Mouse (Mus musculus) heart, postnatal 36 days (tissue): ENCODE results near the gene St8sia1. TPM values are rescaled to one million over a fixed set of nuclear protein-coding genes. Genes with fewer than 3 reads are reported as not detected.

Experiments
- DNase-seq, 2 experiments: peaks; one replicate each; pipeline ENCODE4 v3.0.0; 2021 to 2022
- intact Hi-C: fragments of 180-260 bp; cut with DNase I; formaldehyde crosslinking; loops from one replicate; pipeline ENCODE4 v1.15.1; 2025
- total RNA-seq, 2 experiments: library from RNA; stranded (reverse); gene quantifications; 2 replicates each; pipeline ENCODE4 v1.2.3; 2021

Gene St8sia1
- total RNA-seq, 2 experiments from 2014 or later, result 0.11 to 0.39 TPM

DNA sequence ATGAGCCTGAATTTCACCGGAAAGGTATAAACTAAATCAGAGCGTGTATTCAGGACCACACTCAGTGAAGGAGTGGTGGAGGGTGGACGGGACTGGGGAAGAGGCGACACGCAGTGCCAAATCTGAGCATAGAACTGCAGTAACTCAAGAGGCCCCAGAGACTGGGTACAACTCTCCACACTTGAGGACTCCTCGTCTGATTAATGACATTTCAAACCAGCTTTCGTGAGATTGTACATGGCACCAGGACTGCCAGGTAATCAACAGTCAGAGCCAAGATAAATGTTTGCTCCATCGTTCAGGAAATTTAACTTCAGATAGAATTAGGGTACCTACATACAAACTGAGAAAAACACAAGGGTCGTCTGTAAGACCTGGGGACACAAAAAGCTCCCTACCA is 126.9 kb downstream of the St8sia1 start:
- no peak for DNase-seq
- intact Hi-C loops, result no loop called here

DNA sequence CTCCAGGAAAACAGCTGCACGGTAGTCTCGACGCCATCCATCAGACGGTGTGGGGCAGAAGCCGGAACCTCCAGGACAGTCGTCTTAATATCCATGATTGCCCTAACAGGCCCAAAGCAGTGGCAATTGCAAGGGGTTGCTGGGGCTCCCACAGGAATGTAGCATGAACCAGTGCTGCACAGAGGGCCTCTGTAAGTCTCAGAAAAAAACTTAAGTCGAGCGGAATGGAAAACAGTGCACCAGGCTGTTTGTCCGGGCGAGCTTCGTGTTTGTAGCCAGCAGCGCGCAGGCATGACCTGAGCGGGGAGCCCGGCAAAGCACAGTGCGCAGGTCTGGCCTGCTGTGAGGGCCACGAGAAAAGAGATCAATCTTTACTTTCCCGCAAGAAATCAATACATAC is 128.5 kb downstream of the St8sia1 start:
- no peak for DNase-seq
- intact Hi-C loops, result no loop called here

GRCm38 (mm10) chr6:142834911-142835310 is 129.3 kb downstream of the St8sia1 start:
- intact Hi-C loops, result no loop called here
- DNase-seq, result no peak

DNA sequence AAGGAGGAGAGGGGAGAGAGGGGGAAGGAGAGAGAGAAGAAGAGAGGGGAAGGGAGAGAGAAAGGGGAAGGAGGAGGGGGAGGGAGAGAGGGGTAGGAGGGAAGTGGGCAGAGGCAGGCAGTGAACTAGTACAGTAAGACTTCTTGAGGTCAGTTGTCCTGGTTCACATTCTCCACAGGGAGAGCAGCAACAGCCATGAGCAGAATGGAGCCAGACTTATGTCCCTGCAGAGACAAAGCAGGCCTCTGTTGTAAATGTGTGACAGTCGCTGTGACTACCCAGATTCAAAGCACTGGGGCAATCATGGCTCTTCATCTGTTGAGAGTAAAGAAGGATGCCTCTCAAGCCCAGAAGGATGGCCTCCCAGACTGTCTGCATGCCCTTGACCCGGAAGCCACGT is 132.5 kb downstream of the St8sia1 start:
- no peak for DNase-seq
- intact Hi-C loops, result no loop called here

DNA sequence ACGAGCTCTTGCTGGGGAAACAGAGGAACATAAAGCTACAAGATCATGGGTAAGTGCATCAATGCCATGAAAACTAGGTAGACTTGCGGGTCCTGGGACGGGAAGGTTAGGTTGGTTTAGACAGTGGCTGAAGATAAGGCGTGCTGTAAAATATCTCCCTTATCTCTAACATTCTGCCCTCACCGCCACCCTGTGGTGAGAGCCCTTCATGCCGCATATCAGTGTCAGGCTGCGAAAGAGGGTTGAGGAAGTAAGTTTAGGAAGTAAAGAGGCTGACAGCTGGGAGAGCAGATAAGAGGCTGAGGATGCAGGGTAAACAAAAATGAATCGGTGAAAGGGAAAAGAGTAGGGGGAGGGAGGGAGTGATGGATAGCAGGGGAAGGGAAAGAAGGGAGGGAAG is 133.0 kb downstream of the St8sia1 start:
- intact Hi-C loops, result no loop called here

DNA sequence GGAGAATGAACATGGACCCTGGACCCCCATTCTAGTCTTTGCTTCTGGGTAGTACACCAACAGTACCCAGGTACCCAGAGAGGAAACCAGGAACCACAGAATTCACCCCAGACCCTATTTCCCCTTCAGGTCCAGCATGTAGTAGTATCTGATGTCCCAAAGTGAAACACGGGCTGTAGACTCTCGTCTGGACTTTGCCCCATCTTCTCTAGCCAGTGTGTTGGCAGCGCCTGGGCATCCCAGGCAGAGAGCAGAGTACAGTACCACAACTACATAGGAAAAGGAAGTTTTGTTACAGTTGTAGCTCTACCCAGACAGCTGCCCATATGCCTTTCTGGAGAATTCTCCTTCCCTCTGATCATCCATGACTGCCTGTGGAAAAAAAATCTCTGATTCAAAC is 134.0 kb downstream of the St8sia1 start:
- intact Hi-C loops, result no loop called here
- no peak for DNase-seq

More for the DNA sequence above, 133.0 kb downstream of the St8sia1 start:
- DNase-seq, result no peak

DNA sequence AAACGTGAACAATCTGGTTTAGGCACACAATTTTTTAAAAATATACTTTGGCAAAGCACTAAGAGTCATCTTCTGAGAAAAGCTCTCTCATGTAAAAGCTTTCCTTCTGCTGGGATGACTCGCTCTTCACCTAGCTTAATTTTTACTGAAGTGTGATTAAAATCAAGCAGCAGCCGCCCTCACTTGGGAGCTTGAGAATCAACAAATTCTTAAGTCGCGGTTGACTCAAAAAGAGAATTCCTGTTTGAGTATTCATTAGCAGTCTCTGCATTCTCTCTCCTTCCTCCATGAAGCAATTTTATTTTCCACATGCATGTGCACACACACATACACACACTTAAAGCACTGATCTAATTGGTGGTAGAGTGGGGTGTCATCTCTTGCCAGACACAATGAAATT is 138.8 kb downstream of the St8sia1 start:
- intact Hi-C loops, result no loop called here
- DNase-seq, result no peak

DNA sequence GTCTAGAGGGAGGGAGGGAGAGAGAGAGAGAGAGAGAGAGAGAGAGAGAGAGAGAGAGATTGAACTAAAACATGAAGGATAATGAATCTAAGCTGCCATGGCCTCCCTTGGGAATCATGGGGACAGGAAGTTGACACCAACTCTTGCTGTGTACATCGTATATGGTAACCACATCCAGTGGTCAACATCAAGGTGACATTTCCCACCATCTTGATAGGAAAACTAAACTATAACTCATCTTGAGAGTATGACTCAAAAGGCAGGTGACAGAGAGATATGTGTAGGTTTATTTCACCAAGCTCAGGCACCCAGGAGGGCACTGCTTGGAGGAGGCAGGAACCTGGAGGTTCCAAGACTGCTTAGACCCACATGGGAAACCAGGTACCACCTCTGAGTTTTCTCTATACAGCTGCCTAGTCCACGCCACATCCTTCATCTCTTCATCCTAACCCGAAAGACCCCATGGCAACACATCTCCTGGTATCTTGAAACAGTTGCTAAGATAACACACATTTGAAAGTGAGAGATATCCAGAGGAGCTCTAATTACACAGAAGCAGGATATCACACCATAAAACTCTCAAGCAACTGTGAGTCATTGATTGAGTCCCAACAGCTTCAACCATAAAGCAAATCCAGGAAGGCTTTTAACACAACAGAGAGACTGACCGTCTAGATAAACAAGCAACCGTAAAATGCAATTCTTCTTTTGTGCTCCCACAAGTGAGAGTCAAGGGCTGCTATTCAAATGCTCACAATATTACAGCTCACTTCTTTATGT is 141.1 kb downstream of the St8sia1 start:
- intact Hi-C loops, result loop anchor here (2.0 kb wide), 1 partner anchor 26 kb away; no protein-coding TSS in a partner anchor
- no peak for DNase-seq

GRCm38 (mm10) chr6:142818306-142818705 is 145.9 kb downstream of the St8sia1 start:
- intact Hi-C loops, result no loop called here
- DNase-seq, result no peak

DNA sequence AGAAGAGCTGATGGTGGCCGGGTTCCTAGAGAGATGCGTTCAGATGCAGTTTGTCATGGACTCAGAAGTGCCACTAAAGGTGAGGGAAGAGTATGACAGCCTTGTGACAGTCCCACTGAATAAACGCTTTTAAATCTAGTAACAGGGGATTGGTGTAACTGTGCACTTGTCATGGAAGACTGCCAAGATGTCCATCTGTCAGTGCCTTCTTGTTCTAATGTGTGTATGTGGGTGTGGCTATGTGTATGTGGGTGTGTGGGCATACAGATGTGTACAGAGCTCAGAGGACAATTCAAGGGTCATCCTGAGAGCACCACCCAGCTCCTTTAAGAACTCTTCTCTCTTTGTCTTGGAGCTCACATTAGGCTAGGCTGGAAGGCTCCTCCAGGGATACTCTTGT is 148.7 kb downstream of the St8sia1 start:
- no peak for DNase-seq
- intact Hi-C loops, result no loop called here

GRCm38 (mm10) chr6:142814495-142814921 is 149.7 kb downstream of the St8sia1 start:
- intact Hi-C loops, result loop anchor here (1.0 kb wide), 2 partner anchors 35 to 151 kb away; no protein-coding TSS in a partner anchor
- peak; percentile 77 to 82 for DNase-seq

GRCm38 (mm10) chr6:142814011-142814410 is 150.2 kb downstream of the St8sia1 start:
- intact Hi-C loops, result loop anchor here (1.0 kb wide), 2 partner anchors 35 to 151 kb away; no protein-coding TSS in a partner anchor
- DNase-seq, result no peak

GRCm38 (mm10) chr6:142812969-142813368 is 151.3 kb downstream of the St8sia1 start:
- intact Hi-C loops, result no loop called here
- DNase-seq, result no peak

DNA sequence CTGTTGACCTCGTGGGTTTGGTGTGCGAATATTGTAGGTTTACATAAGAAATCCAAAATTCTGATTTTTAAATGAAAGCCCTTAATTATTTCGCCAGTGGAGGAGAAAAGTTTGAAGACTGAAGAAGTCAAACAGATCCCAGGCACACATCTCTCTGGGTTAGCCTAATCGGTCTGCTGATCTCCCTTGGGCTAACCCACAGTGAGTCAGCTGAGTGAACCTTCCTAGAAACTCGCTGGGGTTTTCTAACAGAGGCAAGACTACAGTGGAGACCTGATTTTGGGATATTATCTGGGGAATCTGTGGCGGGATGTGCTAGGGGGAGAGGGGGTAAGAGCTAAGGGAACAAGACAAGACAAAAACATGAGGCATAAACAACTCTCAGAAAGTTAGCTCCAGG is 154.0 kb downstream of the St8sia1 start:
- intact Hi-C loops, result no loop called here
- no peak for DNase-seq

- no peak for DNase-seq
- intact Hi-C loops, result no loop called here
Measured at GRCm38 (mm10) chr6:142809373-142810098, 154.7 kb downstream of the St8sia1 start.

GRCm38 (mm10) chr6:142806326-142806725 is 157.9 kb downstream of the St8sia1 start:
- intact Hi-C loops, result no loop called here

DNA sequence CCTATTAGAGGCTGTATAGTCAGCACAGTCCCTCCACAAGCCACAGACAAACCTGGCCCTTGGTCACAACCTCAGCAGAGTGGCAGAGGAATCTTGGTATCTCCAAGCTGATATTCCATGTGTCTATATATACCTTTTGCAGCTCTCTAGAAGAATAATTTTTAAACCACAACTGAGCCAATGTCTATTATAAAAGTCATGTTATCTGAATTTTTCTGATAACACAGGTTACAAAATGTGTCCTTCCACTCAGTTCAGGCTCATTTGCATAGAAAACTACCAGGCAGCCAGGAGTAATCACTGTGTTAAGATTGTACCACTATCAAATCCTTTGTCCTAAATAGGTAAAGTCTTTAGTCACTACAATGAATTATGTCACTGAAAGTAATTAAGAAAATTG is 159.8 kb downstream of the St8sia1 start, which contains the start of gene Sult6b2:
TSS of gene Sult6b2 (minus strand) at position 101 of the 400 bp plus-strand sequence.
- no peak for DNase-seq
- intact Hi-C loops, result no loop called here

More at GRCm38 (mm10) chr6:142806326-142806725, 157.9 kb downstream of the St8sia1 start:
- DNase-seq, result no peak

DNA sequence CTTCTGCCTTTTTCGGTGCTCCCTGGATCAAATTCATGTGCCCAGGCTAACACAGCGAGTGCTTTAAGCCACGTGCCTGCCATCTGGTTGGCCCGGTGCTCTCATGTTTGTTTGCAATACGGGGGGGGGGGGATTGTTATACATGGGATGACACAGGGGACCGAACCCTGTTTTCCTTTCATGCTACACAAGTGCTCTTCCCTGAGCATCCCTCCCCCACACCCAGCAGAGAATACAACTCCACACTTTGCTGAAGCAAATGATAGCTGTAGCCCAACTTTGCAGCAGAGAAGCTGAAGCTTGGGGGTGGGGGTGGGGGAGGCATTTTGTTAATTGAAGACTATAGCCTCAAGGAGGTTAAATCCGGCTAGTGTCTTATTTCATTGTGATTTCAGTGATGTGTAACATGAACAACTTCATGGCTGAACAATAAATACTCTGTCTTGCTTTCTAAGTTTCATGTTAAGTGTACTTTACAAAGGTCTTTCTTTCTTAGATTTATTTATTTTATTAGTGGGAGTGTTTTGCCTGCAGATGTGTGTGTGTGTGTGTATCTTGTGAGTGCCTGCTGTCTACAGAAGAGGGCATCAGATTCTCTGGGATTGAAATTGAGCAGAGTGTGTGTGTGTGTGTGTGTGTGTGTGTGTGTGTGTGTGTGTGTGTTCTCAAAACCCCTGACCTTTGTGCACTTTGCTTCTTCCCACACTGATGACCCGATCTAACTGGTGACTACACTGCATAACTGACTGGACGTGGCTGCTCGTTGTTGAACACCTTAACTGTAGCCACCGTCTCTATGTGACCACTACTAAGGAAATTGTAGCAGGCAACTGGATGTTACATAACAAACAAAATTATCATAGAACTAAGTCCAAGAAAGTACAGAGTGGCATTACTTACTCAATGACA is 161.4 kb downstream of the St8sia1 start:
- intact Hi-C loops, result no loop called here
- DNase-seq, result no peak

DNA sequence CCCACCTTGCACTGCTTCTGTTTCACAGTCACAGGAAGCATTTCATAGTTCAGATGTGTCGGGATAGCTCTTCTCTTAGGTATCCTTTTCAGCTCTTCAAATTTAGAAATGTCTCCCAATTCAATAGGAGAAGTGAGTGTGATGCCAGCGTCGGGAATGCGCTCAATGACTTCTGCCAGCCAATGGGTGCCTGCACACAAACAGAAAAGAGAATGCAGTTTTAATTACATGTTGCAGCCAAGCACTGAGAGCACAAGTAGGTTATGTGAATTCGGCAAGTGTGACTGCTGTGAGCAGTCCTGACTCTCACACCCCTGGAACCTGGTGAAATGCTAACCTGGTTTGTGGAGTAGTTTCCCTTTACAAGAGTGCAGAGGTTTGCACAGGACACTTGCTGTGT is 162.6 kb downstream of the St8sia1 start:
- DNase-seq, result no peak
- intact Hi-C loops, result no loop called here

DNA sequence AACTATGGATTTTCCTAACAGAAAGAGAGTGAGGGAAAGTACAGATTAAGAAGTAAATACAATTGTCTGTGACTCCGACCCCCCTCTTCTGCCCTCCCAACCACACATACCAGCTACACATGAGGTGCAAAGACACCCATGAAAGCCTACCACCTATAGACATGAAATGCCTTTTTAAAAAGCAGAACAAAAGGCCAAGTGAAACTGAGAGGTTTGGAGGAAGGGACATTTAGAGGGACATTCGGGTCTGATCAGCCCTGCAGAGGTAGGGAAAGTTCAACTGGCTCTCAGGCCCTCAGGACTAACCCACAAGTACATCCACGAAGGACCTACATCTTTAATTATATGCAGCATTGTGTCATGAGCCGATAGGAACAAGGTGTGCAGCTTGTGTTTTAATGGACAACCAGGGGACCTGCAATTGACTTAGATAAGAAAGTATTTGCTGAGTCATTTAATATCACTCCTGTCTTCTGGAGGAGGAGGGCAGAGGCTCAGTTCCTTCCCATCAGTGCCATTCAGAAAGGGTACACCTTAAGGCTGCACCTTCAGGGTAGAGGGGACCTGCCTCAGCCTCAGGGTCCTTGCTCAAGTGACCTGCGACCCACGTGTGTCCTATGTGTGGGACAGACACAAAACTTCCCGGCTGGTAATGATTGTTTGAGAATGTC is 164.4 kb downstream of the St8sia1 start:
- DNase-seq, result no peak
- intact Hi-C loops, result no loop called here
